Mouse (Mus musculus): ENCODE measurements around the gene Mthfs.
"Not testable (repeated sequence)": the region's sequence is repeated elsewhere in the genome, so short reads cannot be mapped to it uniquely, and the experiment has no call there.

The Mthfs gene

DNA sequence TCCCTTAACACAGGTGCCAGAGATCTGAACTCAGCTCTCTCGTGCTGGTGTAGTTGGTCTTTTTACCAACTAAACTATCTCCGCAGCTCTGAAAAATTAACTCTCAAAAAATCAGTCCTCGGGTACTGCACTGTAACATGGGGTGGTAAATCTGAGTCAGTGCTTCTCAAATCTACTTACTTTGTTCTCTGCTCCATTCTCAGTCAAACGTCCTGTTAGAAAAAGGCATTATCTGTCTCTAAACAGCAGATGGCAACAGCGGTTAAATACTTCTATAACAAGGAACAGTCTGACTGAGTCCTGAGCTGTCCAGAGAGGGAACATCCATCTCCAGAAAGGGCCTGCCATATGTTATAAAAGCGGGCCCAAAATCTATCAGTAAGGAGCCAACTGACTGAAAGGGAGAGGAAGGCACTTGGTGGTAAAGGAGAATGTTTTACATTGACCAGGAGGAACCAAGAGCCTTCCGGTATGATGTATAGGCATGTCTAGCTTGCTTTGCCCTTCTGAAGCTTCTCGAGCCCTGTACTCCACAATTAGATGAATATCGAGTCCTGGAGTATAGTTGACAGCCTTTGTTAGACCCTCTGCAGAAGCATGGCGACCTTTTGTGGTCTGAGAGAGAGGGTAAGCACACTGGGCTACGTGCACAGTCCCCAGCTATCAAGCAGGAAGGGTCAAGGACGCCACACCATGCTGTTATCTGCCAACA lies at the start of gene Mthfs:
Mthfs (plus strand) TSS at position 324 of the 712 bp plus-strand sequence.
- not testable (repeated sequence) for DNase-seq (ENCODE audit: low read depth, low spot score)

DNA sequence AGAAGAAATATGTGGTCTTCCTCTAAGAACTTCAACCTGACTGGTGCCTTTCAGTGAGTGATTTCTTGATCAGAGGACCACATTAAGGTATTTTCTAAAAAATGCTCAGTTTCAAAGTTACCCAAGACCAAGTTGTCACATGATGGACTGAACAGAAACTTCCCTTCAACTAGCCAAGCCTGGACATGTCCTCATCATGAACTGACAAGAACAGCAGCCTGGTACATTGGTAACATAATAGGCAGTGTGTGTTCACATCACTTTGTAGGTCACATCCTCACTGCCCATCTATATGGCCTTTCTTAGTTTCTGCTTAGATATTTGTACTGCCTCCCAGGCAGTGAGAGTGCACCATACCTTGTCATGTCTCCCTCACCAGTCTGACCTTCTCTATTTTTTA lies 37.9 kb upstream of the Mthfs start:
- DNase-seq (ENCODE audit: low read depth, low spot score) = not testable (repeated sequence)

DNA sequence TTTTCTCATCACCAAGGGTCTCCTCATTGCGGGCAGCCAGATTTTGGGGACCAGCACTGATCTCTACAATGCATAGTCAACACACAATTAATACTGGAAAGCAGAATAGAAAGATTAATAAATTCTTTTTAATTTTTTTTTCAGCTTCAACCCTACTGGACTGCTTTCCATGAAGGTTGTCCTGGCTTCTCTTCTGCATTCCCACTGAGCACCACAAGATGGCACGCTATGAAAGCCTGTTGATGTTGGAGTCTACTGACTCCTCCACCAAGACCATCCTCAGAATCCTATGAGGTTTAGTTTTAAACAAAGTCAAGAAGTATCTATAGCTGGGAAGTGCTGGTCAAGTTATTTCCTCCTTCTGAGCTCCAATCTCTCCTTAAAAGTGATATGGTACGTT lies 31.6 kb upstream of the Mthfs start:
- DNase-seq (ENCODE audit: low read depth, low spot score) = not testable (repeated sequence)

DNA sequence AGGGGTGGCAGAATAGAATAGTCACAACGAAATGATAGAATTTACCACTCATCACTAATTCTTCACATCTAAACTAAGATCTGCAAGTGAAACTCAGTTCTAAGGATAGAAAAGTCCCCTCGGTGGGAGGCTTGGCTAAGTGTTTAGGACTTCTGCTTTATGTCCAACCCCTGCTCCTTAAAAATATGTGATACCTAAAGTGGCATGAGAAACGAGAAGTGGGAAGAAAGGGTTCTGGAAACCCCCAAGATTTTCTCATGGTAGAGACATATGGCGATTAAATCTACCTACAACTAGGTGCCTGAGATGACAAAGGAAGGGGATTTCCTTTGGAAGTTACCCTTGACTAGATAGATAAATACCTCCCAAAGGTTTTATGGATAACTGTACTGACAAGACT lies 31.0 kb upstream of the Mthfs start:
- DNase-seq (ENCODE audit: low read depth, low spot score) = not testable (repeated sequence)

DNA sequence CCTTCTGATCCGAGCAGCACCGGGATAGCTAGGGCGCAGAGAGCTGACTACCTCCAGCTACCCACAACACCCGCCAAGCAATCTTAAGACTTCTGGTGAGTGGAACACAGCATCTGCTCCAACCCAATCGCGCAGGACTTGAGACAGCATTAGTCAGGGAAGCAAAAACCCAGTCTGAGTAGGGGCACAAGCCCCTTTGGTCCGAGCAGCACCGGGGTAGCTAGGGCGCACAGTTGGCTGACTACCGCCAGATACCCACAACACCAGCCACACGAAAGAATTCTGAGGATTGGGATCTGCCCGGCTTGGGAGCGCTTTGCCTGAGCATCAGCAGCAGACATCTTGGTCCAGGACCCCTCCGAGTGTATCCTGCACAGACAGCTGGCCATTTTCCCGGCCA lies 23.5 kb upstream of the Mthfs start:
- not testable (repeated sequence) for DNase-seq (ENCODE audit: low read depth, low spot score)

DNA sequence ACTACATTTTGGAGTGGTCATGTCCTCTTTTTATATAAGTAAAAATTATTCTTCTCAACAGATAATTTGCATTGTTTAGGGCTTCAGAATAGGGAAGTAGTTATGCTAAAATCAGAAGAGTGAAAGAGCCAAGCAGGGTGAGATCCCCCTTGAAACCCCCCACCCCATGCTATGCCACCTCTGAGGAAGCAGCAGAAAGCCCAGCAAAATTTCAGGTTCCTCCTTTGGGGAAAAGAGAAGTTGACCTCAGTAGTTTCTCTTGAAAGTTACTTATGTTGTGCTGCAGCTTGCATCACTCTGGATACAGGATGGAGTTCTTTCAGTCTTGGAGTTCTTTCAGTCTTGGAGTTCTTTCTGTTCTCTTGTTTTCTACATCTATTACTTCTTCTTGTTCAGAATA lies 15.0 kb upstream of the Mthfs start:
- DNase-seq (ENCODE audit: low read depth, low spot score) = not testable (repeated sequence)

DNA sequence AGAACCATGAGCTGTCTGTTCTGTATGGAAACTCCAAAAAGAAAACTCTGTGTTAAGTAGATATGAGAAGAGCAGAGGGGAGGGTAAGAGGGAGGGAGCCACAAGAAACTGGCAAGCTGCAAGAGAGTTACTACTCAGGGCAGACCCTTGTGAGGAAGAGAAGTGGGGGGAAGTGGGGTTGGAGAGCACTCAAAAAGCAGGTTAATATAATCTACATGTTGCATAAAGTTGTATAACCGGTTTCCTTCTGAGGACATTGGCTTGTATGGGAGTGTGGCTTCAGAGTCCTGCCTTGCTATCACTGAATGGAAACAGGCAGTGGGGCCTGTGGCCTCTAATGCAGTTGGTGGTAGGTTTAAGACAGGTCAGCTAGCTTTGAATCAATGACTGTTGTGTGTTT lies 13.0 kb upstream of the Mthfs start:
- not testable (repeated sequence) for DNase-seq (ENCODE audit: low read depth, low spot score)

DNA sequence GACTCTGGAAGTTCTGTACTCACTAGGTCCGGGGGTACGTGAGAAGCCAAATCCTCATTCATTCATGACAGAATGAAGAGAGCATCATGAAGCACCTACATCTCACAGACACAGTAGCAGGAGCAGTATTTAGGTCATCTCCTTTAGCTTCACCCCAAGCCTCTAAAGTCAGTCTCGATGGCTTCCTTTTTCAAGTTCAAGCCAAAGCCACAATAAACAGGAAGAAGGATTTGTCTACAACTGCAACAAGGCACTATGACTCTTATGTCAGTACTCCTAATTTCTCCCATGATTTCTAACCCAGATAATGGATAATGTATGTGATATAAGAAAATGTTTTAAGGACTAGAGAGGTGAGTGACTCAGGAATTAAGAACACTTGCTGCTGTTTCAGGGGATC lies 12.1 kb upstream of the Mthfs start:
- not testable (repeated sequence) for DNase-seq (ENCODE audit: low read depth, low spot score)

DNA sequence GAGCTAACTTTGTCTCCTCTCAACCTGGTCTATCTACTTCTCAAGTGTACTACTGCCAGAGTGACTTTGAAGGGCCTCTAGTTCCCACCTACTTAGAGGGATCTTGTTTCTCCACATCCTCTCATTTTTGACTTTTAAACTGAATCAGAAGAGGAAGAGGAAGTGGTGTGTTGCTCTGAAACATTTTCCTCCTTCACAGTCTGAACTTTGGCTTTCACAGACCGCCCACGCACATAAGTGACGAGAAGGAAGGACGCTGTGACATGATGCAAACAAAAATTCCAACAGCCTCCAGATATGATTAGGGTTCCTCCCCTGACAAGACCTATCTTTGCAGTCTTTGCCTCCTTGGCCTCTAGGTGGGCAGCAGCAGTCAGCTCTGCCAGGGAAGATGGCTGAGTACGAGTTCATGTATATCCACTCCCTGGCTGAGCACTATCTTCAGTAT lies 11.5 kb upstream of the Mthfs start, which contains the start of the genes Bcl2a1b and Gm29094:
Bcl2a1b (plus strand) TSS at position 241 of the 448 bp plus-strand sequence.
Gm29094 (plus strand) TSS at position 411 of the 448 bp plus-strand sequence.
- not testable (repeated sequence) for DNase-seq (ENCODE audit: low read depth, low spot score)

DNA sequence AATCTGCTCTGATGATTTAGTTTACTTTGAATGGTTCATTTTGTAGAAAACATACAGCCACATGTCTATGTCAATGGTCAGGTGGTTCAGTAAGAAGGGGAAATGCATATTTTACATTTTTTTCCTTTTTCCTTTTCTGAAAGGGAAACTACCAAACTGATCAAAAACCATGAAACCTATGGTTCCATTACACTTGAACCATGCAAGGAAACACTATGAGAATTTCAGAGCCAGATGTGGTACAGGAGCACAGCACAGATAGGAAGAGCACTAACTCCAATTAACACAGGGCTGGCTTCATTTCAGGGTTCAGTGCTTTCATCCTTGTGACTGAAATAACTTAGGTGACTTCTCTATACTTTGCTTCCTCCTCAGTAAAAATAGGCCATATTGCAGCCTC lies 8.2 kb upstream of the Mthfs start:
- DNase-seq (ENCODE audit: low read depth, low spot score) = not testable (repeated sequence)

DNA sequence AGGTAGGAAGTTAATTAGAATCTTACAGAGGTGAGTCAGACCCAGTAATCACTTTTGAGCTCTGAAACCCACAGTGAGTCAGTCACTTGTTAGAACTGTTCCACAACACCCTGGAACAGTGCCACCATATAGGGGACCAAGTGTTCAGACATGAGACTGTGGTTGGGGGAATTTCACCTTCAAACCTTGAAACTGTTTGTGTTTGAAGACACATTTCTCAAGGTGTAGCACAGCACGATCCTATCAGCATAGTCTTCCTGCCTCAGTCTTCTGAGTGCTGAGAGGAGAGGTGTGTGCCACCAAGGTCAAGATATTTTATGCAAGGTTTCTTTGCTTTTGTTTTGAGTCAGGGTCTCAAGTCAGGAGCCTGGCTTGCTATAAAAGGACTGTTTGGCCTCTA lies 1.5 kb upstream of the Mthfs start:
- DNase-seq (ENCODE audit: low read depth, low spot score) = not testable (repeated sequence)

DNA sequence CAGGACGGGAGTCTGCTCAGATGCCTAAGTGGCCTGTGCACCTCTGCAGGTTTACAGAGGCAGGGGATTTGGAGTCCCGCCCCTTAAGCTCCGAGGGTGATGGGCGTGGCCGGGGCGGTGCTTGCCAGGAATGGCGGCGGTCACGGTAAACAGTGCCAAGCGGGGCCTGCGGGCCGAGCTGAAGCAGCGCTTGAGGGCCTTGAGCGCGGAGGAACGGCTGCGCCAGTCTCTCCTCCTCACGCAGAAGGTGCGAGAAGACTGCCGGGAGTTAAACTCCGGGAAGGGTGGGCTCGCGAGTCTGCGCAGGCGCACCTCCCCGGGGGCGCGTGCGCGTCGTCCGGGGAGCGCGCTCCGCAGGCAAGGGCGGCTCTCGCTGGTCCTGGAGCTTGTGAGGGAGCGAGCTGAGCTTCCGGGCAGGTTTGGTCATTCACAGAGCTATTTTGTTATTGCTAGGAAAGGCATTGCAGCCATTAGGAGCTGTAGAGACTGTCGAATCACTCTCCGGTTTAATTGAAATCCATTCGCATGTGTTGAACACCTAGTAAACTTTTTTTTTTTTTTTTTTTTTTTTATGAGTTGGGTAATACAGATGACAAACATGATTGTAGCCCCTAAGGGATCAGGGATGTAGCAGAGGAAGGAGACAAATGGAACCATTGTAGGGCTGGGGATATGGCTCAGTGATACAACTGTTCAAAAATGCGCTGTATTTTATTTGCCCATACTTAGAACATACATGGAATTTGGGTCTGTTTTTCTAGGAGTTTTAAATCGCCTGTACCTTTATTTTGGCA lies 786 bp downstream of the Mthfs start:
- DNase-seq (ENCODE audit: low read depth, low spot score) = not testable (repeated sequence)

DNA sequence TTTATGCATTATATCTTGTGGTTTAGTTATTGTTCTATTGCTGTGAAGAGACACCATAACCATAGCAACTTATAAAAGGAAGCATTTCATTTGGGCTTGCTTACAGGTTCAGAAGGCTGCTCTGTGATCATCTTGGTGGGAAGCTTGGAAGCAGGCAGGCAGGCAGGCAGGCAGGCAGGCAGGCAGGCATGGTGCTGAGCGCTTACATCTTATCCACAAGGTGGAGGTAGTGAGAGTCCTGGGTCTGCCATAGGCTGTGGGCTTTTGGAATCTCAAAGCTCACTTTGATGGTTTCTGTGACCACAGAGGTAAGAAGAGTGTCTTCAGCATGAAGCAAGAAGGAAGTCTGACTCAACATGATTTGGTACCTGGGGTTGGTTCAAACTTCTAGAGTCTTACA lies 2.0 kb downstream of the Mthfs start:
- DNase-seq (ENCODE audit: low read depth, low spot score) = not testable (repeated sequence)

DNA sequence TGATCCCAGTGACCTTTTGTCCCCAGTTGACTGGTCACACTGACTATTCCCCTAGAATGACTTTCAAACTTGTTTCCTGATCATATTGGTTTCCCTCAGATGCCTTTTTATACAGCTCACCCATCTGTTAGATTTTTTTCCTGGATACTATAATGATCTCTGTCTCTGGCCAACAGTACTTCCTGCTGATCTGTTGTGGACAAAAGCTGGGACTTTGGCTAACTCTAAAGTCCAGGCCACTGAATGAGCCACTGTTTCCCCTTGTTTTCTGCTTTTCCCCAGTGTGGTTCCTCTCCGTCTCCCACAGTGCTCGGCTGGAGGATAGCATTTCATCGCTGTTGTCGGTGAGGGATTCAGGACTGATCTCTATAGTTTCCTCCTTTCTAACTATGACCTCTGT lies 7.7 kb downstream of the Mthfs start:
- not testable (repeated sequence) for DNase-seq (ENCODE audit: low read depth, low spot score)

DNA sequence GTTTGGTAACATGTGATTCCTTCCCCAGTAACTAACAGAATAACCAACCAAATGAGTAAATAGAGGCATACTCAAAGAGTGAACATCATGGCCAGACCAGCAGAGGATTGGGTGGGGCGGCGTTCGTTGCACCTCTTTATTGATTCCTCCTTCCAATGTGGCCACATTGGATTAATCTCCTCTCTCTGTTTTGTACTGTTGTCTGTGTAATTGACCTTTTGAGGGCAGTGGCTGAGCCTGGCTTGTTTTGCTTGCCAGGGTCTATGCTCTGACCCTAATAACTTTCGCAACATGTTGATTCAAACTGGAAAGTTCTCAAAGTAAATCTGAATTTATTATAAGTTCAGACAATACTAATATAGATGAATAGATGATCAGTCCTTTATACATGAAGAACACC lies 9.2 kb downstream of the Mthfs start:
- not testable (repeated sequence) for DNase-seq (ENCODE audit: low read depth, low spot score)

DNA sequence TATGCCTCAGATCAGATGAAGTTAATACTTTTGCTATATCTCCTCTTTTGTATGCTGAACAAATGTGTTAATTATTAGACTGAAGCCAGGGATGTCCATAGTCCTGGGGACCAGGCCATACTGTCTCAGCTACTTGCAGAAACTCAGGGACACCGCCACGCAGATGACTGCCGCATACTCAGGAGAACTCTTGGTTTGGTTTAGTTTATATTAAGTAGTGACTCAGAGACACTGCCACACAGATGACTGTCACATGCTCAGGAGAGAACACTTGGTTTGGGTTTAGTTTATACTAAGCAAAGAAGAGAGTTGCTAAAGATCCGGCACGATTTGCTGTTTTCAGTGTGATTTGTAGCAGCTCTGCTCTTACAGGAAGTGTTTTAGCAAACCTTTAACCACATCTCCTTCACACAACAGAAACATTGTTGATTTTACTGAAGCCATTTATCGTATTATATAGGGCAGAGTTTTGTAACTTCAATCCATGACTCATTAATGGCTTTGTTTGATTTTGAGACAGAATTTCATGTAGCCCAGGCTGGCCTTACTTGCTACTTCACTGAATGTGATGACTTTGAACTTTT lies 10.3 kb downstream of the Mthfs start:
- not testable (repeated sequence) for DNase-seq (ENCODE audit: low read depth, low spot score)

DNA sequence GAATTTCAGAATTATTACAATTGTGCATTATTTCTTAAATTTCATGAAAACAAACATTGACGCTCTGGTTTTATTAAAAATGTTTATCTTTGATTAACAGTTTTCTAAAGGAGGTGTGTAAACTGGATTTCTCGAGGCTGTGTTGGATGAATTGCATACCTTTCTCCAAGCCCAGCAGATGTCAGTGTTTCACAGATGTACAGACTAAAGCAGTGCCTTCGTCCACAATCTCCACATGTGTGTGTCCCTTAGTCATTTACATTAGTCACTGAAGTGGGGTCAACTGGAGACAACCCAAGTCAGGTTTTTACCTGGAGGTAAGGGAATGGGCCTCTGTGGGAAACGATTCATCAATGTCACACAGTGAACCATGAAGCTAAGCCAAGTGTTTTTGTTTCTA lies 15.6 kb downstream of the Mthfs start:
- no peak for DNase-seq (ENCODE audit: low read depth, low spot score)

DNA sequence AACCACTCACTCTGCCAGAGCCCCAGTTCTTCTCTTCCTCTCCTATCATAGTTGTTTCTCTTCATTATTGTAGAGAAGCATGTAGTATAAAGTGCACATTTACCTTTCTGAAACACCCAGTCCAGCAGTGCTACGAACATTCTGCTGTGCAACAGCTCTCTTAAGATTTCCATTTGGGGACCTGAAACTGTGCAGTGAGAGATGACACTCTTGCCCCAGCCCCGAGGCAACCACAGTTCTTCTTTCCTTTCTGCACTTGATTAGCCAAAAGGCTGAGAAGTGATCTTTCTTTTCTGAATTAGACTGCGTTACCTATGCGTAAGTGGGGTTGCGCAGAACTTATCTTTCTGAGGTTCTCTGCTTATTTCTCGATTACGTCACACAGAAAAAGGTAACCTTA lies 17.6 kb downstream of the Mthfs start:
- no peak for DNase-seq (ENCODE audit: low read depth, low spot score)

DNA sequence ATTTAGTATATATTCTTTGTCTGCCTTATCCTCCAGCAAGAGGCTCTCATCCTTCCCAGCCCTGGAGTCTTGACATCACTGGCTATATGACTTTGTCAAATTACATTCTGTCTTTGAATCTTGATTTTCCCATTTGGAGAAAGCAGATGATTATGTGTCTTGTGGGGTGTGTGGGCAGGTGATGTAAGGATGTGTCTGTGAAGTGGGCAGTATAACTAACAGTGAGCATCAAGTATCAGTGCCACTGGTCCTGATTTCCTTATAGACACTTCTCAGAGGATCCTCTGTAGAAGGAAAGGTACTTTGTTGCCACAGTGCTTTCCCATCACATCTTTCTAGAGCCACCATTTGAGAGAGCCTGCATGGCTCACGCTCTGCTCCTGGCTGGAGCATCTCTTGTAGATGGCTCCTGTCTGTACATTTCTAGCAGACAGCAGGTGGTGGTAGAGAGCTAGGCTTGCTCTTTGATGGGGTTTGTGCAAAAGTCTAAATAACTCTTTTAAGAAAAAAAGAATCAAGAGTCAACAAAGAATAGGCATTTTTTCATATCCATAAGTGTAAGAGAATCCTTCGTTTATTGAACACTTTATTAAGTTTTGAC lies 20.5 kb downstream of the Mthfs start:
- DNase-seq (ENCODE audit: low read depth, low spot score) = not testable (repeated sequence)

DNA sequence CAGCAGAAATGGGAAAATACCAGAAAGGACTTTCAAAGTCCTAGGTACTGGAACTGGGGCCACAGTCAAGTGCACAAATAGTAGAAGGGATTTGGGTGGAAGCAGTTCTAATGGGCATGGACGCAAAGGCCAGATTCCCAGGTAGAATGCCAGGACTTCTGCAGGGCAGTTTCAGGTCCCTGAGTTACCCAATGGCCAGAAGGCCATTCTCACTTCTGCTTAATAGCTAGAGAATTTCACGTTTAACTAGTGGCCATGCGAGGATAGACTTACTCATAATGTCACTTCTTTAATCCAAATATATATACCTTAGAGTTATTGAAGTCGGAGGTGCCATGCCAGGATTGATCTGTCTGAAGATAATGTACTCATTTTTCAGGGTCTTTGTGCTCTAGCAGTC lies 26.7 kb downstream of the Mthfs start:
- DNase-seq (ENCODE audit: low read depth, low spot score) = not testable (repeated sequence)

DNA sequence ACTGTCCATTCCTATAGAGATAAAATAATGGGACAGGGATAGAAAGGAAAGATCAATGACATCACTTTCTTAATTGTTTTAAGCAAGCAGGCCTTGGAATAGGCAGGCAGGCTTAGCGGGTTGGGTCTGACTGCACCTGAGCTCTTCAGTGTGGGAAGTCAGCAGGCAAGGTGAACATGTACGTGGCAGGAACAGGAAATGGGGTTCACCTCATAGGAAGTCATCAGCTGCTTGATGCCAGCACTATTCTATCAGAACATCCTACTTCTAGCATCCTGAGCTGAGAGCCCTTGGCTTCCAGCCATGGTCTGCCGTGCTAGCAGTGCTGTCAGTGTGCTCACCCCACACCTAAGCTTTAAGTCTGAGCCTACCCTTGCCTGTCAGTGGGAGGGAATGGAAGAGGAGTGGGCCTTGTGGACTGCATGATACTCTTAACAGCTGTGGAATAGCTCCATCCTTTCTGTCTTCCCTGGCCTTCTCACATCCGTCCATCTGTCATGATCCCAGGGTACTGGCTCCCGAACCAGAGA lies 28.6 kb downstream of the Mthfs start:
- DNase-seq (ENCODE audit: low read depth, low spot score) = not testable (repeated sequence)
